Mouse (Mus musculus): Measurements from ENCODE around the gene Ephx4. TPM values are rescaled to one million over a fixed set of nuclear protein-coding genes. Genes with fewer than 3 reads are reported as not detected.

The Ephx4 gene
- total and polyA plus RNA-seq, 2 experiments from 2014 or later, result 3.4 to 3.8 TPM

GRCm38 (mm10) chr5:107444251-107444650, 41.7 kb downstream of the Ephx4 start:
- Histone ChIP-seq H3K27me3 (ENCODE audit: insufficient read depth, low read length) (no peaks in the 10 kb centered on the region), H3K36me3 (ENCODE audit: insufficient read depth, low read length) (no peaks in the 10 kb centered on the region), H3K9ac (replicated peaks; ENCODE audit: low read length, poor library complexity, severe bottlenecking) (no peak overlapping the region), H3K27ac (ENCODE audit: low read depth, low read length) (no peak overlapping the region), H3K4me3 (ENCODE audit: low read depth, low read length) (no peak overlapping the region), H3K4me1 (ENCODE audit: insufficient read depth, low read length) (no peaks in the 10 kb centered on the region), H3K4me2 (ENCODE audit: low read depth, low read length, poor library complexity, severe bottlenecking) (no peak overlapping the region), H3K9me3 (ENCODE audit: low read length) (no peaks in the 10 kb centered on the region)
- DNase-seq (ENCODE audit: low spot score), result no peak
- WGBS, result 72% methylated on average over 4 of the region's 4 CpGs
- no peak for TF ChIP-seq CTCF (IDR thresholded peaks at IDR 0.05)
- ATAC-seq (ENCODE audit: low FRiP score), result no peak

GRCm38 (mm10) chr5:107447977-107448376, 45.4 kb downstream of the Ephx4 start:
- no peak for TF ChIP-seq CTCF (IDR thresholded peaks at IDR 0.05)
- 88% methylated on average over 4 of the region's 4 CpGs for WGBS
- H3K9me3 ChIP-seq (ENCODE audit: low read length), result no peaks in the 10 kb centered on the region
- H3K36me3 ChIP-seq (ENCODE audit: insufficient read depth, low read length), result 0 out of 2 replicates have a peak, but pooled peaks cover 4% of the 10 kb centered on the region
- H3K9ac ChIP-seq (replicated peaks; ENCODE audit: low read length, poor library complexity, severe bottlenecking), result no peak overlapping the region
- H3K4me3 ChIP-seq (ENCODE audit: low read depth, low read length), result no peak overlapping the region
- DNase-seq (ENCODE audit: low spot score) (no peak), ATAC-seq (ENCODE audit: low FRiP score) (no peak)
- H3K4me2 ChIP-seq (ENCODE audit: low read depth, low read length, poor library complexity, severe bottlenecking), result no peak overlapping the region
- no peaks in the 10 kb centered on the region for H3K4me1 ChIP-seq (ENCODE audit: insufficient read depth, low read length)
- H3K27ac ChIP-seq (ENCODE audit: low read depth, low read length), result no peak overlapping the region
- no peaks in the 10 kb centered on the region for H3K27me3 ChIP-seq (ENCODE audit: insufficient read depth, low read length)

DNA sequence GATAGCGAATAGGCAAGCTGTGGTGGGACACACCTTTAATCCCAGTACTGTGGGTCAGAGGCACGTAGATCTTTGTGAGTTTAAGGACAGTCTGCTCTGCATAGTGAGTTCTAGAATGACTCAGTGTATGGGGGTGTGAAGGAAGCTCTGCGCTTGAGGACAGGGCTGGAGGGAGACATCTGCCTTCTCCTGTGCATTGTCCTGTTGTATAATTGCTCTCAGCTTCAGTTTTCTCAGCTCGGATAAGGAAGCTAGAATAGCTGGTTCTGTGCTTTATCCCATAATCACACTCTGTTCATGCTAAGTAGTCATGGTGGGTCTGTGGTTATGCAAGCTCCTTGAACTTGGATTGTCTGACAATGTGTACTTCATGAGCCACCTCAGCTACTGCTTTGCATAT, 46.2 kb downstream of the Ephx4 start:
- H3K27ac ChIP-seq (ENCODE audit: low read depth, low read length), result no peak overlapping the region
- H3K9ac ChIP-seq (replicated peaks; ENCODE audit: low read length, poor library complexity, severe bottlenecking), result no peak overlapping the region
- no peaks in the 10 kb centered on the region for H3K27me3 ChIP-seq (ENCODE audit: insufficient read depth, low read length)
- H3K4me2 ChIP-seq (ENCODE audit: low read depth, low read length, poor library complexity, severe bottlenecking), result no peak overlapping the region
- H3K4me3 ChIP-seq (ENCODE audit: low read depth, low read length), result no peak overlapping the region
- WGBS, result 94% methylated on average over 4 of the region's 4 CpGs
- H3K9me3 ChIP-seq (ENCODE audit: low read length), result no peaks in the 10 kb centered on the region
- DNase-seq (ENCODE audit: low spot score) (no peak), ATAC-seq (ENCODE audit: low FRiP score) (no peak)
- TF ChIP-seq CTCF (IDR thresholded peaks at IDR 0.05), result no peak
- 0 out of 2 replicates have a peak, but pooled peaks cover 4% of the 10 kb centered on the region for H3K36me3 ChIP-seq (ENCODE audit: insufficient read depth, low read length)
- H3K4me1 ChIP-seq (ENCODE audit: insufficient read depth, low read length), result no peaks in the 10 kb centered on the region

GRCm38 (mm10) chr5:107449620-107450019, 47.1 kb downstream of the Ephx4 start:
- H3K27me3 ChIP-seq (ENCODE audit: insufficient read depth, low read length), result no peaks in the 10 kb centered on the region
- H3K27ac ChIP-seq (ENCODE audit: low read depth, low read length), result no peak overlapping the region
- 92% methylated on average over 5 of the region's 5 CpGs for WGBS
- TF ChIP-seq CTCF (IDR thresholded peaks at IDR 0.05), result no peak
- H3K9ac ChIP-seq (replicated peaks; ENCODE audit: low read length, poor library complexity, severe bottlenecking), result no peak overlapping the region
- ATAC-seq (ENCODE audit: low FRiP score), result no peak
- H3K4me2 ChIP-seq (ENCODE audit: low read depth, low read length, poor library complexity, severe bottlenecking), result no peak overlapping the region
- H3K4me1 ChIP-seq (ENCODE audit: insufficient read depth, low read length), result no peaks in the 10 kb centered on the region
- 0 out of 2 replicates have a peak, but pooled peaks cover 4% of the 10 kb centered on the region for H3K36me3 ChIP-seq (ENCODE audit: insufficient read depth, low read length)
- H3K9me3 ChIP-seq (ENCODE audit: low read length), result no peaks in the 10 kb centered on the region
- H3K4me3 ChIP-seq (ENCODE audit: low read depth, low read length), result no peak overlapping the region
- DNase-seq (ENCODE audit: low spot score), result no peak

GRCm38 (mm10) chr5:107450299-107450698, 47.8 kb downstream of the Ephx4 start:
- ATAC-seq (ENCODE audit: low FRiP score), result no peak
- Histone ChIP-seq H3K9ac (replicated peaks; ENCODE audit: low read length, poor library complexity, severe bottlenecking) (no peak overlapping the region), H3K4me2 (ENCODE audit: low read depth, low read length, poor library complexity, severe bottlenecking) (no peak overlapping the region), H3K9me3 (ENCODE audit: low read length) (no peaks in the 10 kb centered on the region), H3K36me3 (ENCODE audit: insufficient read depth, low read length) (0 out of 2 replicates have a peak, but pooled peaks cover 4% of the 10 kb centered on the region), H3K4me3 (ENCODE audit: low read depth, low read length) (no peak overlapping the region), H3K27ac (ENCODE audit: low read depth, low read length) (no peak overlapping the region), H3K4me1 (ENCODE audit: insufficient read depth, low read length) (no peaks in the 10 kb centered on the region), H3K27me3 (ENCODE audit: insufficient read depth, low read length) (no peaks in the 10 kb centered on the region)
- no peak for DNase-seq (ENCODE audit: low spot score)
- WGBS, result 91% methylated on average over 5 of the region's 5 CpGs
- TF ChIP-seq CTCF (IDR thresholded peaks at IDR 0.05), result no peak

DNA sequence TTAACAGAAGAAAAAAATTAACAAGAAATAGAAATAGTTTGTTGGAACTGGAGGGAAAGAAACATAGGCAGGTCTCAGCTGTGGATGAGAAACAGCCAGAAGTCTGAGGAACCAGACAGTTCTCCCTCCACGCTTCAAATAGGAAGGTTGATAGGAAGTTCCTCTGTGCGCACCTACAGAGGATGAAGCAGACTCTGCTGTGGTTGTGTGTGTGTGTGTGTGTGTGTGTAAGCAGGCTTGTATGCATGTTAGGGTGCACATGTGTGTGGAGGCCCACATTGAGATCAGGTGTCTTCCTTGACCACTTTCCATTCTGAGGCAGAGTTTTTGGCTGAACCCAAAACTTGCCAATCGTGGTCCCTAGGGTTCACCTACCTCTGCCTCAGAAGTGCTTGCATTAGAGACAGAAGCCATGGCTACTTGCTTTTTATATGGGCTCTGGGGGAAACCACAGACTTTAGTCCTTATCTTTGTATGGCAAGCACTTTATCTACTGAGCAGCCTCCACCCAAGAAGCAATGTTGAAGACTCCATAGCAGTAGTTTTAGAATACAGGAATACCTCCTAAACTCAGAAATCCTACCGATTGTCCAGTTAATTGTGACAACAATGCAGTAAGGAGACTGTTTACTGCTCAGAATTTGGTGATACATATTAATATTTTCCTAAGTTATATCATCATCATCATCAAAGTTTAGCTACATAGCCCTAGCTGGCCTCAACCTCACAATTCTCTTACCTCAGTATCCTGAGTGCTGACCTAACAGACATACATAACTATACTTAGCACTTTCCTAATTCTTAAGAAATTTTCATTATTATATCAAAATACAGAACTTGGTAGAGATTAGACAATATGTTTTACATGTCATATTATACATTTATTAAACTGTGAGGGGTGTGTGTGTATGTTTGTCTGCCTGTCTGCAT, 59.9 kb downstream of the Ephx4 start:
- Histone ChIP-seq H3K36me3 (ENCODE audit: insufficient read depth, low read length) (0 out of 2 replicates have a peak, but pooled peaks cover 3% of the 10 kb centered on the region), H3K9ac (replicated peaks; ENCODE audit: low read length, poor library complexity, severe bottlenecking) (no peak overlapping the region), H3K9me3 (ENCODE audit: low read length) (no peaks in the 10 kb centered on the region), H3K4me1 (ENCODE audit: insufficient read depth, low read length) (no peaks in the 10 kb centered on the region), H3K27ac (ENCODE audit: low read depth, low read length) (no peak overlapping the region), H3K4me3 (ENCODE audit: low read depth, low read length) (no peak overlapping the region), H3K4me2 (ENCODE audit: low read depth, low read length, poor library complexity, severe bottlenecking) (no peak overlapping the region), H3K27me3 (ENCODE audit: insufficient read depth, low read length) (no peaks in the 10 kb centered on the region)
- TF ChIP-seq CTCF (IDR thresholded peaks at IDR 0.05), result no peak
- 92% methylated on average over 4 of the region's 4 CpGs for WGBS
- no peak for DNase-seq (ENCODE audit: low spot score)
- no peak for ATAC-seq (ENCODE audit: low FRiP score)

Measured in midbrain, postnatal 0 days (tissue).